Mouse (Mus musculus): ENCODE data around the gene Cwf19l1. TPM values are rescaled to one million over a fixed set of nuclear protein-coding genes. Genes with fewer than 3 reads are reported as not detected.
"Not testable (repeated sequence)": the region's sequence is repeated elsewhere in the genome, so short reads cannot be mapped to it uniquely, and the experiment has no call there.

Gene Cwf19l1
- total RNA-seq, 2 experiments from 2014 or later: 26.3 to 27.7 TPM

DNA sequence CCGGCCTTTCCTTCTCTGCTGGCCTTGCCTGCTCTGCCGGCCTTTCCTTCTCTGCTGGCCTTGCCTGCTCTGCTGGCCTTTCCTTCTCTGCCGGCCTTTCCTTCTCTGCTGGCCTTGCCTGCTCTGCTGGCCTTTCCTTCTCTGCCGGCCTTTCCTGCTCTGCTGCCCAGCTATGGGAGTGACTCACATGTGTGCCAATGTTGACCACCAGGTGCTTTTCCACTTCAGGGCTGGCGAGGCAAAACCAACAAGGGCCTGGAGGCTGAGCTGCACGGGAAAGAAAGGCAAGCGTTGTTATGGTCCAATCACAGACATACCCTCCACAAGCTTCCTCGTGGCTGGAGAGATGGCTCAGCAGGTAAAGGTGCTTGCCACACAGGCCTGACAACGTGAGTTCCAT lies 15.0 kb downstream of the Cwf19l1 start:
- ATAC-seq (replicated peaks; ENCODE audit: poor library complexity, severe bottlenecking): not testable (repeated sequence)

DNA sequence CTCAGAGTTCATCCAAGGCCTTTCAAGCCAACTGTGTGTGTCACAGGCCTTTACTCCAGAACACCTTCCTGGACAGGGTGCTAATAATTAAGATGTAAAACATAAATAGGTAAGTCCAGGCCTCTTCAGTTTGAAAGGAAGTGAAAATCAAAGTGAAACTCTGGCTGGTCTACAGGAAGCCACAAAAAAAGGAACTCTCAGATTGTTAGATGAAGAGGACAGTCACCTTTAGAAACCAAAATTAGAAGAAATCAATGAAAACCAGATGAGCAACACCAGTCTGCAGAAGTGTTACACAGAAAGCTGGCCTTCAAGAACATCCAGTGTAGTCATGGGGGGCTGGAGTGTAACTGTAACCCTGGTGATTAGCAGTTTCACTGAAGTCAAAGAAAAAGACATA lies 17.9 kb downstream of the Cwf19l1 start:
- peak; percentile 42 for ATAC-seq (replicated peaks; ENCODE audit: poor library complexity, severe bottlenecking)

DNA sequence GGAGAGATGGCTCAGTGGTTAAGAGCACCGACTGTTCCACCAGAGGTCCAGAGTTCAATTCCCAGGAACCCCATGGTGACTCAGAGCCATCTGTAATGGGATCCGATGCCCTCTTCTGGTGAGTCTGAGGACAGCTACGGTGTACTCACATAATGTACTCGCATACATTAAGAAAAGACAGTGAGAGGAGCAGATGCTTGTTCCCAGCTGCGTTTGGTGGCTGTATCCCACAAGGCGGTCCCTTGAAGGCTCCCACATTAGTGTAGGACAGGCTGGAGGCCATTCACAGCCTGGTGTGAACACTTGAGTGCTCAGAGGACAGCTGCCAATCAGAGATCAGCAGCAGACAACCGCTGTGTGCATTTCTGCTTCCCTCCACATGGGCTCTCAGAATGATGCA lies 24.0 kb downstream of the Cwf19l1 start:
- ATAC-seq (replicated peaks; ENCODE audit: poor library complexity, severe bottlenecking): no peak

DNA sequence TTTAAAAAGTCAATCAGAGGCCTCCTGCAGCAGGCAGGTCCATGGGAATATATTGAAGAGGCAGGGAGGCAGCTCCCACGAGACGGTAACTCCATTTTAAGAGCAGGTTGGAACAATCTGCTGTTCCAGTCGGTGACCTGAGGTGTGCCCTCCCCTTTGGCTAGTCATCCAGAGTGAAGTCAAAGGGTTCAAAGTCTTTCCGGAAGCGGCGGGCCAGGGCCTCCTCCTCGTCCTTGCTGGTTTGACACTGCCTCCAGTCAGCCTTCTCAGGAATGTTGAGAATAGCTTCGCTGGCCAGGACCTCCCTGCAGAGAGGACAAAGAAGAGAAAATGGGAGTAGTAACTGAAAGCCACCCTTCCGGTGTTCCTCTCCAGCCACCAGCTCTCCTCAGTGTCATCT lies 25.3 kb downstream of the Cwf19l1 start:
- no peak for ATAC-seq (replicated peaks; ENCODE audit: poor library complexity, severe bottlenecking)

DNA sequence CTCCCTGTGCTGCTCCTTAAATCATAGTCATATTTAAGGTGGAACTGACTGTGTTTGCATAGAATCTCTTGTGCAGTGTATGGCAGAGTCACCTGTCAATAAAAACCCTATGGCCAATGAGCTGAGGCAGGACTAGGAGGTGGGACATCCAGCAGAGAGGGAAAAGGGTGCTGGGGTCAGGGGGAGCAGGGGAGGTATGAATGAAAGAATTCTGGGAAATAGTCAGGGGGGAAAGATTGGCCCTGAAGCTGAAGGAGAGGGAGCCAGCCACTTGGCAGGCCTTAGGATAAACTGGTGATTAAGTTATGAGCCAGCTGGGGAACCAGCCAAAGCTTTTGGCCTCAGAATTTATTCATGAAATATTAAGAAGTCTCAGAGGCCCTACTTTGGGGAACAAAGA lies 26.7 kb downstream of the Cwf19l1 start:
- ATAC-seq (replicated peaks; ENCODE audit: poor library complexity, severe bottlenecking): no peak

DNA sequence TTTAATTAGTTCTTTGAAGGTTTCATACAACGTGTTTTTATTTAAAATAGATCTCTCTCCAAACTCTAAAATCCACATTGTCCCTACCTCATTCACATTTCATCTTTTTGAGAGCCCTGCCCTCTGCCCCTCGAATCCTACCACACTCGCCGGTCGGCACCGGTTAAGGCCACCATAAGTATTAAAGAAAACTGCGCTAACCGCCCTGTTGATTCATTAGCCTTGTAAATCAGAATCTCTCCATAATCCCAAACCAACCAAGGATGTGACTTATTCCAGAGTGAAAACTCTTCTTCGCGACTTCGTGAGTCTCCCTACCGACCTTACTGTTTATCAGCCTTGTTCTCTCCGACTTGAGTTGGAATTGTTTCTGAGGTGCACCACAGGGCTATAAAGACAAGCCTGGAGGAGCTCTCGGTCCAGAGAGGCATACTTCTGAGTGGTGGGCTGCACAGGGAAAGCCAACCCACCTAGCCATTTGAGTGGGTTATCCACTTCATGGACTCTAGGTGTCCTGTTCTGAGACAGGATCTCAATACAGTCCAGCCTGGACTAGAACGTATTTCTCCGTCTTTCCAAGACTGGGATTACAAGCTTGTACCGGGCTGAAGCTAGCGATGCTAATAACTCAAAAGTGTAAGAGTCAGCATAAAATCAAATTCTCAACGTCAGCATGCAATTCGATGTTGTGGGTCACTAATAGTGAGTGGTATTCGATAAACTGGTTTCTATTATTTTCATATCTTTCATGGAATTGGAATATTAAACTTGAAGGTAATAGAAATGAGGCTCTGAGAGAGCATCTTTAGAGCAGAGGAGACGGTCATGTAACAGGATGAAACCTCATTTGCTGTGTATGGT lies 27.8 kb downstream of the Cwf19l1 start:
- ATAC-seq (replicated peaks; ENCODE audit: poor library complexity, severe bottlenecking): peak; percentile 8; the same call in 1 of the 2 replicates

DNA sequence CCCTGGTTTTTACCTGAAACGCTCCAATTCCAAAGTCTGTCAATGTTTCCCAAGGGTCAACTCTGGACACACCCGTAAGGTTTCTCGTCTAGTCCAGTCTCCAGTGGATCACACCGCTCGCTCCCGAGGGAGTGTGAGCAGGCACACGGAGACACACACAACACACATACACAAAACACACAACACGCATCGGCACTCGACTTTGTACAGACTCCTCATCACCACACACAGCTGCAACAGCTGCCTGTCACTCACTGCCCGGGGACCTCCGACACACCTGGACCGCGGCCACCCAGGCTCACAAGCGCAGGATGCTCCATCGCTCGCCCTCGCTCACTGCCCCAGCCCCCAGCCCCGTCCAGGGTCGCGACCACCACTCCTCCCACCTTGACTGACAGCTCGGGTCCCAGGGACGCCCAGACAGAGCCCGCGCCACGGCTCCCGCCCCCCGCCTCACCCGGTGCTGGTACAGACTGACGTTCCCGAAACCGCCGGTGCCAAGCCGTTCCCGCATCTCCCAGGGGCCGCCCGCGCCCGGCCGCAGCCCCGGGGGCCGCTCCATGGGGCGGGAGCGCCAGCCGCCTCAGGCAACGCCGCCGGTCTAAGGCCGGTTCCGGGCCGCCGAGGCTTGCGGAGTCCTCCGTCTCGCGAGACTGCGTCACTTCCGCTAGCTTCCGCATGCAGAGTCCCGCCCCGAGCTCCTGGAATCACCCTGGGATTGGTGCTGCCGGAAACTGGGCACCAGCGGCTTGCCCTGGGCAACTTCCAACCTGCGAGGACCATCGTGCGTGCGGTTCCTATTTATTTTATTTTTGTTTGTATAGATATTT lies 28.6 kb downstream of the Cwf19l1 start, which contains the start of gene Chuk:
Gene Chuk (minus strand): TSS at position 650 of the 830 bp plus-strand sequence.
- peak; percentile 95 for ATAC-seq (replicated peaks; ENCODE audit: poor library complexity, severe bottlenecking)

DNA sequence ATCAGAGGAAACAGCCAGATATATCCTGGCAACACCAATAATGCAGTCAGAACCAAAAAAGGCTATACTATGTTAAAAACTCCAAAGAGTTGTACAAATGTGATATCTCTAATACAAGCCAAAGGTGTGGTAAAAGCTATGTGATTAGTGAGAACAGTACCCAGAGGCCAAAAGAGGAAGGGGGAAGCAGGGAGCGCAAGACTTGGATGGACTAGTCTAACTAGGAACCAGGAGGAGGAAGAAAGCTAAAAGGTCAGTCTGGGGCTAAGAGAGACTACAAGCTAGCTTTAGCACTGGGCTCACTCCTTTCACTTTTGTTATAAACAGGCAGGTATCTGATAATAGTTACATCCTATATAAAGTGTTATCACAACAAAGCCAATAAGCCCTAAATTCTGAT lies 31.3 kb downstream of the Cwf19l1 start:
- ATAC-seq (replicated peaks; ENCODE audit: poor library complexity, severe bottlenecking): peak; percentile 42; the same call in 1 of the 2 replicates

DNA sequence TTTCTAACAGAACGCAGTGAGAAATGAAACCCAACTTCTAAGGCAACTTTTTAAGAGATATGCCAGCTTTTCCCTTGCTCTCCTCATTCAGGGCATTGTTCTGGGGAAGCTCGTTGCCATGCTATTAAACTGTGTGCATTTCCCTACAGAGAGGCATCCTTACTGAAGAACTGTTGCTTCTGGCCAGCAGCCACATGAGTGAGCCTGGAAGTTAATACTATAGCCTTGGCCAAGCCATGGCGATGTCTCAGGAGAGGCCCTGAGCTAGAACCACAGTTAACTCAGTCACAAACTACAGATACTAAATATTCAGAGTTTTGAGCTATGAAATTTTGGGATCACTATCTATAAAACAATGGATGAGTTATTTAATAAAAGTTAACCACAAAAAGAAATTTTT lies 32.7 kb downstream of the Cwf19l1 start:
- no peak for ATAC-seq (replicated peaks; ENCODE audit: poor library complexity, severe bottlenecking)

DNA sequence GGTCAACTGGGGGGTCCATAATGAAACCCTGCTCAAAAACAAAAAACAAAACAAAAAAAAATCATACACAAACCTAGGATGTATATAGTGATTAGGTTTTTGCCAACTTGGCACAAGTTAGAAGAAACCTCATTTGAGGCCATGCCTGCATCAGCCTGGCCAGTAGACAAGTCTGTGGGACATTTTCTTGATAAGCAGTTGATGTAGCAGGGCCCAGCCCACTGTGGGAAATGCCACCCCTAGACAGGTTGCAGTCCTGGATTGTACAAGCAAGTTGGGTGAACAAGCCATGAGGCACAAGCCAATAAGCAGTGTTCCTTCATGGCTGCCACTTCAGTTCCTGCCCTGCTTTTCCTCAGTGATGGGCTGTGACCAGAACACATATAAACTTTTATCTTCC lies 34.8 kb downstream of the Cwf19l1 start:
- ATAC-seq (replicated peaks; ENCODE audit: poor library complexity, severe bottlenecking): no peak

DNA sequence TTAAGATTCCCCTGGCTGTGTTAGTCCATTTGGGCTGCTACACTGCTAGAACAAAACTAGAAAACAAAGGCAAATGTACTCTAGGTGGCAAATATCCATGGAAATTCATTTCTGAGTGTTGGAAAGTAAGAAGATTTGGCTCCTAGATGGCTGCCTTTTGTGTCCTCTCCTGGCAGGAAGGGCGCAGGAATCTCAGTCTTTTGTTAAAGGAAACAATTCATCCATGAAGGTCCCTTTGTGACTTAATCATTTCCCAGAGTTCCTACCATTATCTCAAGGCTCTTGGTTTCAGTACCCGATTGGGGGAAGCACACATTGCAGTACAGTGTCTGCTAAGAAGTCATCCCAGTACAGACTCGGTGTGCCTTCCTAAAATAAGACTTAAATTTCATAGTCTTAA lies 49.4 kb downstream of the Cwf19l1 start:
- no peak for ATAC-seq (replicated peaks; ENCODE audit: poor library complexity, severe bottlenecking)

DNA sequence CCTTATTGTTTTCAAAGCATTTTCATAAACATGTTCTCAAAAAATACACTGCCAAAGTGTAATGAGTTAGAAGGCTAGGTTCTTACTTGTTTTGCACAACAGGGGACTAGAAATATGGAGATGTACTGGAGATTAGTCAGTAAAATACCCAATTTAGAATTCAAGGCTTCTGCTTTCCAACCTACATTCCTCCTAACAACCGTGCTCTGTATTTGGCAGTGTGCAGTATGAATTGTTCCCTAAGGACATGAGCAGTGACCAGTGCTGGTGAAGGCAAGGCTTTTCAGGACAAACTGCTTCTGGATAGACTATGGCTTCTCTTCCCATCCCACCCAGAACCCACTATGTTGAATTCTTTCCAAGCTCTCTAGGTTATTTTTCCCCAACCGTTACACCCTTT lies 54.8 kb downstream of the Cwf19l1 start:
- ATAC-seq (replicated peaks; ENCODE audit: poor library complexity, severe bottlenecking): no peak

DNA sequence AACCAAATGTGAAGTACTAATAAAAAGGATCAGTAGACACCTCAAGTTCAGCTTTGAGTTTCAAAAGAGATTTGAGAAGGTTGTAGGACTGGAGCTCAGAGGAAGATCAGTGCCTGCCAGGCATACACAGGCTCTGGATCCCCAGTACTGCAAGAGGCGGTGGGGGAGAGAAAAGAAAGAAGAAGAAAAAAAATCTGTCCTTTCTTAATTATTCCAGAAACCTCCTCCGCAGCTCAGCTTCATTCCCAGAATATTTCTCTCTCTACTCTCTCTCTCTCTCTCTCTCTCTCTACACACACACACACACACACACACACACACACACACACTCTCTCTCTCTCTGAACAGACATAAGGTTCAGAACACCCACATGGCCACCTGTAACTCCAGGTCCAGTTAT lies 55.7 kb downstream of the Cwf19l1 start:
- no peak for ATAC-seq (replicated peaks; ENCODE audit: poor library complexity, severe bottlenecking)

DNA sequence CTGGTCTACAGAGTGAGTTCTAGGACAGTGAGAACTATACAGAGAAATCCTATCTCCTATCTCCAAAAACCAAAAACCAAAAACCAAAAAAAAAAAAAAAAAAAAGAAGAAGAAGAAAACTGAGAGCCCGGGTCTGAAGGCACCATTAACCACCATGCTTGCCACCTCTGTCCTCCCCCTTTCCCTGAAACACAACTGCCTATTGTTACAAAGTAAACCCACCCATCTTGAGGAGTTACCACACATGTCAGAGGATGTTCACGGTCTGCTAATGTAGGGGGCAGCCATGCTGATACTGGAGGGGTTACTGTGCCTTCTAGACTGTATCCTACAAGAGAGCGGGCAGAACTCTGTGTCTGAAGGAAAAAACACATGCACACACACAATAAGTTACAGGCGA lies 58.7 kb downstream of the Cwf19l1 start:
- no peak for ATAC-seq (replicated peaks; ENCODE audit: poor library complexity, severe bottlenecking)

DNA sequence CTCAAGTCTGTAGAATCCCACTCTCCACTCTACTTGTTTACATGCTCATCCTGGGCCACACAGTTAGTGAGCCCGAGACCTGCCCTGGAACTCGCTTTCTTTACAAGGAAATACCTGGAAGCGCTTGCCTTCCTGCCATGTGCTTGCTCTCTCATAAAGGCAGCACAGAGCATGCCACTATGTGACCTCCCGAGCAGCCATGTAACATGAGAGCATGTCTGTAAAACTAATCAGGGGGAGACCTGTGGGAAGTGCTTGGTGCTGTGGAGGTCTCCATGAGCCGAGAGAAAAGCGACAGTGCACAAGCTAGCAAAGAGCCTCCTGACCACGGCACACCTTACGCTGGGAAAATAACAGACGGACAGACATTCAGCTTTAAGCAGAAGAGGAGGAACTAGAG lies 59.2 kb downstream of the Cwf19l1 start:
- no peak for ATAC-seq (replicated peaks; ENCODE audit: poor library complexity, severe bottlenecking)

DNA sequence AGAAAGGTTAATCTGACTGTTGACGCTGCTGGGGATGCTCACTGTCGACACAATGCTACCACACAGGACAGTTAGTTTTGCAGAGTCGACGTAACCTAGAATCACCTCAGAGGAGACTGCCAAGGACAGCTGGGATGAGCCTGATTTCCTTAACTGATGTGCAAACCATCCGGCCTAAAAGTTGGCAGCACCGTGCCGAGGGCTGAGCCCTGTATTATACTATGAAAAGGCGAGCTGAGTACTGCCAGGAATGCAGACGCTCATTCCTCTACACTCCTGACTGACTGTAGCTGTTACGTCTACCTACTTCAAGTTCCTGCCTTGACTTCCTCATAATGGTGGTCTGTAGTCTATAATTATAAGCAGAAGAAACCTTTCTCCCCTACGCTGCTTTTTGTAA lies 60.7 kb downstream of the Cwf19l1 start:
- ATAC-seq (replicated peaks; ENCODE audit: poor library complexity, severe bottlenecking): no peak

DNA sequence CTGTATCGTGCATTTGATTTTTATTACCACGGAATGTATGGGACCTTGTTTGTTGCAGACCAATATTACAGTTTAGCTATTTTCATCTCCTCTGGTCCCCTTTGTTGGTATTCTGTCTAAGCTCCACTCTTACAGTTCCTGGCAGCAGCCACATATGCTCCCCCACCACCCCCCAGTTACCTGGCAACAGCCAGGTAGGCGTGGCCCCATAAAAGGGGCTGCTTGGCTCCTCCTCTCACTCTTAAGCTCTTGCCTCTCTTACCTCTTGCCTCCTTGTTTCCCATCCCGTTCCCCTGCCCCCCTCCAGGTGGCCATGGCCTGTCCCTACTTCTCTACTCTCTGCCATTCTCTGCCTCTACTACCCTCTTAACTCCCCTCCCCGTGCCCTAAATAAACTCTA lies 64.5 kb downstream of the Cwf19l1 start:
- no peak for ATAC-seq (replicated peaks; ENCODE audit: poor library complexity, severe bottlenecking)

DNA sequence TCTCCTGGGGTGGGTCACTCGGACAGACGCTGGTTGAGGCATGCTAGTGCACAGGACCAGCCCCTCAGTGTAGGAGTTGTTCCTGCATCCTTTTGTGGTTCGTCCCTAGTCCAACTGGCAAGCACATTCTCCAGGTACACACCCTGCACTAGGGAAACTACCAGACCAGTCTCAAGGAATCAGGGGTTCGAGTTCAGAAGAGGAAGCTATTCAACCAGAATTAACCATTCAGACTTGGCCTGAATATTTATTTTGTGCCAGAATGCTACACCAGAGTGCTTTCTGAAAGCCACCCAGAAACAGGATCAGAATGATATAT lies 65.8 kb downstream of the Cwf19l1 start:
- no peak for ATAC-seq (replicated peaks; ENCODE audit: poor library complexity, severe bottlenecking)

DNA sequence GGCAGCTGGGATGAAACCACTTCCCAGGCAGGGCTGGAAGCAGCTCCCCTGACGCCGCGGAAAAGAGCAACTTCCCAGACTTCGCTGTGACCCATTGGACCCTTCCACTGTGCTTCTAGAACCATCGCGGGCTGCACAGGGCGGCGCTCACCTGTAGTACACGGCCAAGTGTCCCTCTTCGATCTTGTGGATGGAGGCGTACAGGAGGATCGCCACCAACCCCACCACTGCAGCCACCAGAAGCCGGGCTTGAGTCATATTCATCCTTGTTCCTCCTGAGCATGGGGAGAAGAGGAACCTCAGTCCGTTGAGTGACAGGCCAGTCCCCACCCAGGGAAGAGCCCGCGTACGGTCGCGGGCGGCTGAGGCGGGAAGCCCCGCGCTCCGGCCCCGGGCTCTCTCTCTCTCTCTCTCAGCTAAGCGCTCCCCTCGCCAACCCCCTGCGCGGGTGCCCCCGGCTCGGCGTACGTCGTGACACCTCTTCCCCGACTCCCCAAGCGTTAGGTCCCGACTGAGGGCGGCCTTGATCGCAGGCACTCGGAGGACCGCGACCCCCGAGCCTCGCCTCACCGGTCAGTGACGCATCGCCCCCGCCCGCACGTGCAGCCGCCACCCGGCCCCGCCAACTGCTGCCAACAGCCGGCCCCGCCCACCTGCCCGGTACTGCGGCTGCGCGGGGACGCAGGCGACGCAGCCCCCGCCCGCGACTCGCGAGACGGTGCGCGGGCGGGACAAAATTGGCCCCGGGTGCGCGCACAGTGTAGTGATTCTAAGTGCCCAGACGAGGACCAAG lies 66.4 kb downstream of the Cwf19l1 start, which contains the start of gene Erlin1:
Gene Erlin1 (minus strand): TSS at position 665 of the 793 bp plus-strand sequence.
- peak; percentile 89 for ATAC-seq (replicated peaks; ENCODE audit: poor library complexity, severe bottlenecking)

DNA sequence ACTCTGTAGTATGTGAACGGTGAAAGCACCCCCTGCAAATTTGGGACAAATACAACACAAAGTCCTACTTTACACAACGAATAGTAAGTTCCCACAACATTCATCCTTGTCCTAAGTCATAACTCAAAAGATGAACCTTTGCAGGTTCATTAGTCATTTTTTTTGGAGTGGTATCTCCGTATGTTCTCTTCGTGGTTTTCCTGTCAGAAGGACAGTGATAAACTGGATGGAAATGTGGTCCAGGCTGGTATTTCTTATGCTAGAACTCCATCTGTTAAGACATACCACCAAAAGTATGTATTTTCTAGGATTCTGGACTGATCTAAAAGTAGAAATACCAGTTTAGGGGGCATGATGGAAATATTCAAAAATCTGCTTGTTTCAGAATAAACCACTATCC lies 67.4 kb downstream of the Cwf19l1 start:
- ATAC-seq (replicated peaks; ENCODE audit: poor library complexity, severe bottlenecking): no peak
